1 mouse cellular context compared by ENCODE assay signal in the genomic region with DNA sequence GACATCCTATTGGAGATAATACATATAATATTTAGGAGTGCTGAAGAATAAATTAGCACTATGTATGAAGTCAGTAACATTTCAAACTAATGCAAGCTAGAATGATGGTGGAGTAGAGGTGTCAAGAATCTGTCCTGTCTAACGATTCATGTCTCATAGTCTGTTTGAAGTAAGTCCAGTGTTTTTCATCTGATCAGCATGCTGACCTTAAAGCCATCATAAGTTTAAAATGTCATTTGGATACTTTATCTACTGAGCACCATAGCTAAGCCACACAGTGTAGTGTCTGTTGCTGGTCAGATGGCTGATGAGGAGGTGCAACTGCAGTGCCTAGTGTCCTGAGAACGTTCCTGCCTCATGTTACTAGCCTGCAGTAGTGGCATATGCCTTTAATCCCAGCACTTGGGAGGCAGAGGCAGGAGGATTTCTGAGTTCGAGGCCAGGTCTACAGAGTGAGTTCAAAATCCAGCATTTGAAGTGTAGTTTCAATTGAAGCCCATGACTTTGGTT.
TF ChIP-seq lines count a peak whose summit lies in the region.

No protein-coding gene starts in this region.

TF ChIP-seq in MEL, 35 proteins besides CTCF, POLR2A, EP300 and RAD21 (continued from another document):
- no peak for TF ChIP-seq MAZ (IDR thresholded peaks at IDR 0.05; ENCODE audit: low read depth, low read length)
- TF ChIP-seq USF1 (IDR thresholded peaks at IDR 0.05; ENCODE audit: low read depth, low read length) = no peak
